Mouse (Mus musculus) gastrocnemius, postnatal 25 days (tissue): ENCODE measurements around the gene Nutm1. TPM values are rescaled to one million over a fixed set of nuclear protein-coding genes. Genes with fewer than 3 reads are reported as not detected.

Experiments used
- total RNA-seq, 2 experiments: library from RNA; stranded (reverse); gene quantifications; 1 replicate in 1 of 2; 2 replicates in 1 of 2; pipeline ENCODE4 v1.2.3; 2021

The Nutm1 gene
- total RNA-seq, 2 experiments from 2014 or later: not detected

Other genes with a start within 250 kb of the Nutm1 start
- gene Olfr1310, start 246.6 kb downstream of the Nutm1 start, total RNA-seq: not detected
- not detected for gene Olfr1311, start 234.9 kb downstream of the Nutm1 start, total RNA-seq
- gene Olfr1312, start 209.1 kb downstream of the Nutm1 start, total RNA-seq: not detected
- gene Olfr1313, start 181.4 kb downstream of the Nutm1 start, total RNA-seq: not detected
- gene Olfr1314, start 162.5 kb downstream of the Nutm1 start, total RNA-seq: not detected
- not detected for gene Olfr1315-ps1, start 143.9 kb downstream of the Nutm1 start, total RNA-seq
- not detected for gene Olfr1316, start 124.3 kb downstream of the Nutm1 start, total RNA-seq
- not detected for gene Olfr1317, start 119.0 kb downstream of the Nutm1 start, total RNA-seq
- gene Olfr1318, start 105.1 kb downstream of the Nutm1 start, total RNA-seq: not detected
- gene Lpcat4, start 19.8 kb downstream of the Nutm1 start, total RNA-seq: 1 to 10 TPM; 2.1 to 2.3 TPM
- 10 to 100 TPM; 49.2 to 55.4 TPM for gene Nop10, start 2.6 kb upstream of the Nutm1 start, total RNA-seq
- gene Slc12a6, start 6.5 kb upstream of the Nutm1 start, total RNA-seq: 10 to 100 TPM; 22.7 to 23.0 TPM
- gene Gm21985, start 7.0 kb upstream of the Nutm1 start, total RNA-seq: 1 to 10 TPM in 1 of 2 experiments, under 1 TPM in 1; 0.56 to 1.2 TPM
- gene Emc4, start 108.7 kb upstream of the Nutm1 start, total RNA-seq: 10 to 100 TPM; 58.3 to 68.9 TPM
- gene Katnbl1, start 119.9 kb upstream of the Nutm1 start, total RNA-seq: 1 to 10 TPM; 2.8 to 3.1 TPM
- gene Emc7, start 195.7 kb upstream of the Nutm1 start, total RNA-seq: 10 to 100 TPM; 12.6 to 14.1 TPM
- gene Chrm5, start 221.5 kb upstream of the Nutm1 start, total RNA-seq: not detected
- gene Aven, start 233.7 kb upstream of the Nutm1 start, total RNA-seq: 10 to 100 TPM; 14.6 to 19.2 TPM